Mouse (Mus musculus) layer of hippocampus, adult 9-10 months (tissue): ENCODE data around the gene Nfya.

Experiments used
- DNase-seq: peaks from one replicate; pipeline ENCODE4 v3.0.0; 2022; ENCODE audit warnings: low spot score

The Nfya gene

DNA sequence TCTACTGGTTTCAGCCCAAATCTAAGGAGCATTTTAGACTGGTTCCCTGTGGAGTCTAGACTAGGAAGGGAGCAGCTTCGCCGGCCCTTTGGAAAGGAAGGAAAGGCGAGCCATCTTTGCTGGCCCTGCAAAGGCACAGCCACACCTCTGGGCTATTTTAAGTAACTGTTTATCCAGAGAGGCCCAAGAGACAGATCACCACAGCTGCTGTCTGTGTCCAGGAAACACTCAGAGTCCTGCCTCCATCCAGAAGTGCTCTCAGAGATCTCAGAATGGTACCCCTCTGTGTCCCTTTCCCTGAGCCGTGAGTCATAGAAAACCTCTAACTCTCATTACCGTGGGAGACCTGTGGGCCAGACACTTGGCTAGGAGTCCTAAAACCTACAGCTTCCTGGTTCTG, 20.7 kb upstream of the Nfya start:
- DNase-seq, result no peak

GRCm38 (mm10) chr17:48427852-48428530, 18.3 kb upstream of the Nfya start:
- DNase-seq, result no peak

DNA sequence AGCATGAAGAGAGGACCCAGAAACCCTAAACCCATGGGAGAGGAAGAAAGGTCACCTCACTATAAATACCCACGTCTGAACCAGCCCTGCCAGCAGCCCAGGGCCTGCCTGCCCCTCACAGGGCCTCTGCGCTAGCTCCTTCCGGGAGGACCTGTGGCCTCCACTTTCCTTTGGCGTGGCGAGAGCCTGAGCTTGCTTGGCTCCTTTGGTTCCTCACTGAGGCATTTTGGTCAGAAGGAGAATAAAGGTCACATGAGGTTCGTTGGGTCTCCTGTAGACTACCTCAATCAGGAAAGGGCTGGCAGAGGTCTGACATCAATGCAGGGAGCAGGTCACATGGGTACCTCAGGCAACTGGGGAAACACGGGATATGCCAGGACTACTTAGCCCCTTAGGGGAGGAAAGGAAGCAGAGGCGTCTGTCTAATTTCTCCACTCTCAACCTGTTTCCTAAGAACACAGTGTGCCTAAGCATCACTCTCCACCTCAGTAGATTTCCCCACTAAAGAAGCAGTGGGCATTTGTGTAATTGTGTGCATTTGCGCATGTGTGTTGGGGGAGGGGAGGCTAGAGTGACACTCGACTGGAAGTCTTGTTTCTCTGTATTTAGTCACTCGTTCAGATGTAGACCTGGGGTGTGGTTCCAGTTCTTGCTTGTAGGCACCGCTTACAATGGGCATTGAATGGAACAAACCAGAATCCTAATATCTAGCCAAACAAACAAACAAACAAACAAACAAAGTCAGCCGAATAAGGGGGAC, 17.5 kb upstream of the Nfya start:
- no peak for DNase-seq

GRCm38 (mm10) chr17:48425823-48426612, 16.3 kb upstream of the Nfya start:
- DNase-seq, result no peak

GRCm38 (mm10) chr17:48424237-48424636, 14.5 kb upstream of the Nfya start:
- no peak for DNase-seq

DNA sequence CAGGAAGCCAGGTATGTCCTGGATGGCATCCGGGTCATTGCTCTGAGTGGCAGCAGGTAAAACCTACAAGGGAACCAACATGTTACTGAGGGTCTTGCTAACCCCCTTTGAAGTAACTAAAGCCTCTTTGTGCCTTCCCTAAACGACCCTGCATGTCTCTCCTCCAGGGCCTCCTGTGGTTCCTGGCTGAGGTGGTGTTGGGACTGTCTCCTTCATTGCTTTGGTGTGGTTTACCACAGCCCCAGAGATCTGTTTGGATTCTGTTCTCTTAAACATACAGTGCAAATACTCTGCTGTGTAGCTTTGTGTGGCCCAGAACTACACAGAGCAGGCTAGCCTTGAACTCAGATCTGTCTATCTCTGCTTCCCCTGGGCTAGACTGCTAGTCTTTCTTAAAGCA, 9.9 kb upstream of the Nfya start:
- no peak for DNase-seq

DNA sequence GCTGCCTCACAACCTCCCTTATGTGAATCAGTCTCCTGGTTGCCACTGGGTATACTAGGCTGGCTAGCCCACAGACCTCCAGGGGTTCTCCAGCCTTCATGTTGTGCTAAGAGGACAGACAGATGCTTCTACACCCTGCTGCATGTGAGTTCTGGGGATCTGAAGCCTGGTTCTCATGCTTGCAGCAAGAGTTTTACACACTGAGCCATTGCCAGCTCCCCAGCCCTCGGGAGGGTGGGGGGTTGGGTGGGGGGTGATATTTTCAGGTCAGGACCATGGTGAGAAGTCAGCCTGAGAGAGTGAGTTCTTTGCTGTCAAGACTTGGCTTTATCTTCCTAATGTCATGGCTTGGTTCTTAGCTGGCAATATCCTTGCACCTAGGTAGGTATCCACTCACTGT, 9.1 kb upstream of the Nfya start:
- no peak for DNase-seq

- peak; percentile 25 for DNase-seq
Observed at GRCm38 (mm10) chr17:48418174-48418573, 8.5 kb upstream of the Nfya start.

GRCm38 (mm10) chr17:48417521-48417920, 7.8 kb upstream of the Nfya start:
- no peak for DNase-seq

GRCm38 (mm10) chr17:48416425-48417195, 6.9 kb upstream of the Nfya start:
- no peak for DNase-seq

DNA sequence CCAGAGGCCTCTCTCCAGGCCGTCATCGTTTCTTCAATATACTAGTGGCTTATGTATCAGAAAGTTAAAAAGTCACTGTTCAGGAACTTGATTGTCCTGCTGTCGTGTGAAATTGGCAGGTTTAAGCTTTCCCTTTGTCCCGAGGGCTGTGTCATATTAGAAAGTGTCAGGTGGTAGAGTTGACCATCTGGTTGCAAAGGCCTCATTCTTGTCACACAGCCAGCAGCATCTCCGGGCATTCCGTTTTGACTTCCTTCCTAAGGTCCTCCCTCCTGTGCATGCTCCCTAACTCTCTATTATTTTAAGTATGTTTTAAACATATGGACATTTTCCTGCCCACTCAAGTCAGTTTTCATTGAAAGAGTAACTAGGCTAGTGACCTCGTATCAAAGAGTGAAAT, 6.3 kb upstream of the Nfya start:
- DNase-seq, result no peak

- no peak for DNase-seq
Observed at GRCm38 (mm10) chr17:48411241-48411640, 1.5 kb upstream of the Nfya start.

- DNase-seq, result no peak
Observed at GRCm38 (mm10) chr17:48410299-48410785, 636 bp upstream of the Nfya start.

DNA sequence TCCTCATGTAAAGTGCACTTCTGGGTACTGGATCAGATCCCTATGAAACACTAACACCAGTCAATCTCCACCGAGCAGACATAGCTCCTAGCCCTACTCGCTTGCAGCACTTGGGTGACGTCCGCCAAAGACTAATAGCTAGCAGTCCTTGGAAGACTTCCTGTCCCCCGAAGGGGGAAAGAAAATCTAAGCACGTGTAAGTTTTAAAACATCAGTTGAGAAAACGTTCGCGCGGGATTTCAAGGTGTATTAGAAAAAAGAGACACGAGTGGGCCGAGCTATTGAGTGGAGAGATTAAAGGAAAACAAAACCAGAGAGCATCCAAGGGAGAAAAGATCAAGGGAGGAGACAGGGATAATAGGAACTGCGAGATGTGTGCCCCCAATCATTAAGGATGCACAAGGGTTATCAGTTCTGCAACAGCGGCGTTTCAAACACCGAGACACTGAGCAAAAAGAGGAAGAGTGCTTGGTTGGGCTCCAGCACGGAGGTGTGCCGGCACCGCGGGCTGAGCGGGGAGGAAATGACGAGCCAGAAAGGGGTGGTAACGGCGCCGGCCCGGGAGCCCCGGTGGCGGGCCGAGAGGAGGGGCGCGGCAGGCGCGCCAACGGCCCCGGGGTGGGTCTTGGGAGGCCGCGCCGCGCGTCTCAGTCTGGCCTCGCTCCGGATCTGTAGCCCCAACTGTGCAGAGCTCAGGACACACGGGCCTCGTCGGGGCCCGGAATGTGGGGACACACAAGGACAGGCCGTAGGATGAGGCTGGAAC, 997 bp downstream of the Nfya start:
- DNase-seq, result peak; percentile 37

DNA sequence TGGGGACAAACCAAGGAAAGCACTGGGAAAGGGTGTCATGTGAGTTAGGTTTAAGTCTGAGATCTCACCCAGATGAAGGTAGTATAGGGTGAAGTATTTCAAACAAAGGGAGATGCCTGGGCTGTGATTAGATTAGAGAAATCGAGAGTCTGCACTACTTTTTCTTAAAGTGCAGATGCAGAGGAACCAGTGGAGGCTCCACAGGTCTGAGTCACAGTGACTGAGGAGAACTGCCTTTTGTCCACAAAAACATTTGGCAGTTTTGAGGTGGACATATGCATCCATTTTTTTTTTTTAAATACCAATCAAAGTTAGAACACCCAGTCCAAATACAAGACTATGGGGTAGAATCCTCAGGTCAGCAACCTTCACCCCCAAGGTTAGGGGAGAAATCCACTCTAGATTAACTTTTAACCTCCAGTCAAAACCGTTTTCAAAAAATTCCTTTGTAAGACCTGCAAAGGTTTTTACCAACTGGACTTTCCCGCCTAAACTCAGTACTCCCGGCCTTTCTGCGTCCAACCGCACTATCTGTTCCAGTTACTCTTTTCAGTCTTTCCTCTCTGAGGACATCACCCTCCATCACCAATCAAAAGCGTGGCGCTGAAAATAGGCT, 1.7 kb downstream of the Nfya start:
- DNase-seq, result no peak

DNA sequence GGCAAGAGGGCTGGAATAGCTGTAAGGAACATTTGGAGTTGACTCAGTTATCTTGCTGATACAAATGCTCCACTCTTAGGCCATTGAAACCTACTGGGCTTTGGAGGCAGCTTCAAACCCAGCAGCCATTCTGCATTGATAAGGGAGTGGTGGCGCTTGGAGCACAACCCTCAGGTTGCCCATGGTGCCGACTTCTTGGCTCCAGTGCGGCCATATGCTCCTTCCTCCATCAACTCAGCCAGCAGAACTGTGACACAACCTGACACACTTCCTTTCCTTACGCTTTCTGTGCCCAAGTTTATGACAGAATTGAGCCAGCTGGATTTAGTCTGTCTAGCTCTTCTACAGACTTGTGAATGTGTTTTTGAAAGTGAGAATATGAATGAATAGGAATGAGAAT, 2.6 kb downstream of the Nfya start:
- DNase-seq, result no peak

- no peak for DNase-seq
Observed at GRCm38 (mm10) chr17:48404706-48405105, 5.0 kb downstream of the Nfya start.

- DNase-seq, result no peak
Observed at GRCm38 (mm10) chr17:48403848-48404247, 5.9 kb downstream of the Nfya start.

- DNase-seq, result no peak
Observed at GRCm38 (mm10) chr17:48402751-48403150, 7.0 kb downstream of the Nfya start.

GRCm38 (mm10) chr17:48401710-48402109, 8.0 kb downstream of the Nfya start:
- no peak for DNase-seq

GRCm38 (mm10) chr17:48392616-48393015, 17.1 kb downstream of the Nfya start:
- DNase-seq, result peak; percentile 39
